Mouse (Mus musculus) E14TG2a.4 (cell line): ENCODE results near the gene Tlr9.

Source experiments
- CTCF ChIP-seq: conservative IDR thresholded peaks from 2 replicates; pipeline ENCODE4 v1.5.1; 2014; ENCODE audit warnings: low read length
- NANOG ChIP-seq: IDR thresholded peaks from 2 replicates; pipeline ENCODE4 v1.6.1; 2014; ENCODE audit warnings: borderline replicate concordance, low read length, mixed read lengths
- POU5F1 ChIP-seq: IDR thresholded peaks from 2 replicates; pipeline ENCODE4 v1.6.1; 2014; ENCODE audit warnings: low read length, borderline replicate concordance

DNA sequence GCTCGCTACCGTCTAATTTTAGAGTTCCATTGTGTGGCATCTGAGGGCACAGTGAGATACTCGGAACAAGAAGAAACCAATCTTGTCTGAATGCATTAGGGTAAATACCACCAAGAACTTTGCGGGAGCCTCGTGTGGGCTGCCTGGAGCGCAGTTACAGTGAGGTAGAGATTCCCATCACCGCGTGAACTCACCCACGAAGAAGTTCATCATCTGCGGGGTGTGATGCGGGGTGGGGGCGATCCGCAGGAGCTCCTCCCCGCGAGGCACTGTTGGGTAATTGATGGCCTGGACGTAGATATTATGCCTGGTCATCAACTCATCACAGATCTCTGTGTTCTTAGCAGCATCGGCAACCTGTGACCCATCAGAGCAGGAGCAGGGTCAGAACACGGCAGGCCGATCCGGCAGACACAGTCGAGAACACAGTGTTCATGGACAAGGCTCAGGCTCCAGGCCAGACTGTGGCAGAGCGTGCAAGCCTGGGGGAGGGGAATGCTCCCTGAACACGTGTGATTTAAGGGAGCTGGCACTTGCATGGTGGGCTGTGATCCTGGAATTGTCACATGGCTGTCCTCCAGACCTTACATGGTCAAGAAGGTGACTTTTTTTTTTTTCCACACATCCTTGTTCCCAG is 12.9 kb downstream of the Tlr9 start:
- no peak for TF ChIP-seq CTCF
- TF ChIP-seq NANOG = no peak
- no peak for TF ChIP-seq POU5F1
